Mouse (Mus musculus) small intestine, adult 2 months (tissue): ENCODE data around the gene Map6.

Source experiments
- CTCF ChIP-seq: fragments of 200-500 bp; IDR thresholded peaks from 2 replicates; pipeline ENCODE4 v1.5.1; 2012; ENCODE audit warnings: low read depth, mild to moderate bottlenecking, control low read depth, inconsistent platforms, low read length, moderate library complexity, mixed read lengths; ENCODE audit not compliant: insufficient replicate concordance, insufficient read length; ENCODE audit errors: extremely low read depth
- POLR2A ChIP-seq: fragments of 200-500 bp; IDR thresholded peaks from 2 replicates; pipeline ENCODE4 v1.6.1; 2012; ENCODE audit warnings: low read depth, mild to moderate bottlenecking, control low read depth, inconsistent platforms, low read length, moderate library complexity

GRCm38 (mm10) chr7:99314565-99314964 lies 47.3 kb downstream of the Map6 start:
- no peak for TF ChIP-seq POLR2A
- no peak for TF ChIP-seq CTCF
